Mouse (Mus musculus): ENCODE measurements around the gene Tppp3.

DNA sequence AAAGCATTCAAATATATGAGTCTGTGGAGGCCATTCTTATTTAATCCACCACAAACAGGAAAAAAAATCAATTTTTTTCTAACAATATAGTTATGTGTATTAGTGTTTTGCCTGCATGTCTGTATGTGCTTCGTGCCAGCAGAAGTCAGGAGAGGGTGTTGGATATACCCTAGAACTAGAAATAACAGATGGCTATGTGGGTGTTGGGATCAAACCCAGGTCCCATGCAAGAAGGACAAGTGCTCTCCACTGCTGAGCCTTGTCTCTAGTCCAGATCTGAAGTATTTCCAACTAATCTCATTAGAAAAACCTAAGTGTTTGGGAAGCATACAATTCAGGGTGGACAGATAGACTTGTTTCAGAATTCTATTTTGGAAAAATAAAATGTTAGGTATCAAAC, 49.3 kb downstream of the Tppp3 start:
- no peak for TF ChIP-seq CTCF (IDR thresholded peaks at IDR 0.05; ENCODE audit: borderline replicate concordance, extremely low read depth, insufficient read depth, insufficient read length)
- no peak for TF ChIP-seq POLR2A (IDR thresholded peaks at IDR 0.05; ENCODE audit: borderline replicate concordance, extremely low read depth, insufficient read depth, insufficient read length, poor library complexity, severe bottlenecking)

Measured in brain, embryonic 14.5 days (tissue).